Mouse (Mus musculus) erythroblast, embryonic 14.5 days (primary cell): ENCODE data around the gene Maml3.

ENCODE experiments used
- GATA1 ChIP-seq: IDR thresholded peaks from 2 replicates; pipeline ENCODE4 v1.6.1; 2012; ENCODE audit warnings: low read length, inconsistent platforms, mixed read lengths
- TAL1 ChIP-seq: IDR thresholded peaks from 3 replicates; pipeline ENCODE4 v1.6.1; 2012; ENCODE audit warnings: low read length, inconsistent platforms, mixed read lengths

- no peak for TF ChIP-seq GATA1
- TF ChIP-seq TAL1: no peak
Observed at GRCm38 (mm10) chr3:51694576-51694975, 410.3 kb downstream of the Maml3 start.
